Mouse (Mus musculus): Measurements from ENCODE around the gene Serpina12. TPM values are rescaled to one million over a fixed set of nuclear protein-coding genes. Genes with fewer than 3 reads are reported as not detected.

The Serpina12 gene
- polyA plus RNA-seq, 1 experiment from 2014 or later: not detected

DNA sequence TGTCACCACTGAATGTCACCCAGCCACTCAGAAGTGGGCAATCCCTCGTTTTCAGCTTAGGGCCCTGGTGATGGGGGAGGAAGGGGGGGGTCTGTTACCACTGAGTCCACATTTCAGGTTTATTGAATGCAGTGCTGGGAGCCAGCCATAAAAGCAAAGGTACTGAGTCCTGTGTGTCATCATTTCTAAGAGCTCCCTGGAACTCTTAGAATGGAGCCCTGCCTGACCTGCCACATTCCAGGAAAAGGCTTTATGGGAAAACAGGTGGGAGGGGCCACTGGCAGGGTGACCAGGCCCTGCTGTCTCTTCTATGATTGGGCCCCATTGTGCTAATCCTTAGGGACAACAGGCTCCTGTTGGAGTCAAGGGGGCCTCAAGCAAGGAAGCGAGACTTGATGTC, 47.7 kb downstream of the Serpina12 start:
- Histone ChIP-seq H3K4me2 (ENCODE audit: low read depth, low read length) (no peak overlapping the region), H3K27me3 (ENCODE audit: control insufficient read depth, insufficient read depth, low read length) (no peaks in the 10 kb centered on the region), H3K4me1 (ENCODE audit: control insufficient read depth, insufficient read depth, low read length) (no peaks in the 10 kb centered on the region), H3K36me3 (ENCODE audit: control insufficient read depth, insufficient read depth, low read length) (no peaks in the 10 kb centered on the region), H3K9ac (ENCODE audit: low read length) (no peak overlapping the region), H3K4me3 (replicated peaks; ENCODE audit: low read length) (no peak overlapping the region), H3K27ac (ENCODE audit: low read length) (no peak overlapping the region), H3K9me3 (replicated peaks; ENCODE audit: control insufficient read depth, low read length) (no peaks in the 10 kb centered on the region)
- WGBS: 58% methylated on average over 2 of the region's 2 CpGs
- ATAC-seq (ENCODE audit: insufficient read depth, low FRiP score): no peak

DNA sequence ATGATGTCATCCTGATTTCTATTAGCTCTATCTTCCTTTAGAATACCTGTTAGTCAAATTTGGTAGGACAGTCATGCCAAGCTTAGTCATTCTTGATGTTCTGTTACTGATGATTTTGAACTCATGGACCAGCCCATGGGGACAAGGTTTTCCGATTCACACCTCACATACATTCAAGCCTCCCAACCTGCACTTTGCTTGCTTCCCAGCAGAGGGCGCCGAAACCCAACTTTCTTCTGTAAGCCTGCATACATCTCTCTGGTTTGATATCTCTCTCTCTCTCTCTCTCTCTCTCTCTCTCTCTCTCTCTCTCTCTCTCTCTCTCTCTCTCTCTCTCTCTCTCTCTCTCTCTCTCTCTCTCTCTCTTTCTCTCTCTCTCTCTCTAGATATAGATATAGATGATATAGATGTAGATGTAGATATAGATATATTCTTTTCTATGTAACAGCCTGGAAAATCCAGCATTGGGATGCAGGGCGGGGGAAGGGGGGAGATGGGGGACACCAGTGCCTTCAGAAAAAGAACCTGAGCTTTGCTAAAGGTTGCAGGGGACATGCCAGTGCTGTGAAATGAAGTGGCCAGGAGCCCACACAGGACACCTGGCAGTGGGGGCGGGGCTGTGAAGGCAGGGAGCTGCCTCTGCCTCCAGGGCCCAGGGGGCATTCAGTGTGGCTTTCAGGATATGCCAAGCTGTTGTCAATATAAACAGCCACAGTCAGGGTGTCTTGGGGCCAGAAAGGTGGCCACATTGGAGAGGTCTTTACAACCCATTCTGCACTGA, 48.8 kb downstream of the Serpina12 start:
- H3K27me3 ChIP-seq (ENCODE audit: control insufficient read depth, insufficient read depth, low read length): no peaks in the 10 kb centered on the region
- ATAC-seq (ENCODE audit: insufficient read depth, low FRiP score): no peak
- WGBS: 36% methylated on average over 5 of the region's 5 CpGs
- no peak overlapping the region for H3K4me3 ChIP-seq (replicated peaks; ENCODE audit: low read length)
- H3K36me3 ChIP-seq (ENCODE audit: control insufficient read depth, insufficient read depth, low read length): no peaks in the 10 kb centered on the region
- no peak overlapping the region for H3K27ac ChIP-seq (ENCODE audit: low read length)
- no peak overlapping the region for H3K9ac ChIP-seq (ENCODE audit: low read length)
- H3K4me1 ChIP-seq (ENCODE audit: control insufficient read depth, insufficient read depth, low read length): no peaks in the 10 kb centered on the region
- H3K9me3 ChIP-seq (replicated peaks; ENCODE audit: control insufficient read depth, low read length): no peaks in the 10 kb centered on the region
- H3K4me2 ChIP-seq (ENCODE audit: low read depth, low read length): no peak overlapping the region

DNA sequence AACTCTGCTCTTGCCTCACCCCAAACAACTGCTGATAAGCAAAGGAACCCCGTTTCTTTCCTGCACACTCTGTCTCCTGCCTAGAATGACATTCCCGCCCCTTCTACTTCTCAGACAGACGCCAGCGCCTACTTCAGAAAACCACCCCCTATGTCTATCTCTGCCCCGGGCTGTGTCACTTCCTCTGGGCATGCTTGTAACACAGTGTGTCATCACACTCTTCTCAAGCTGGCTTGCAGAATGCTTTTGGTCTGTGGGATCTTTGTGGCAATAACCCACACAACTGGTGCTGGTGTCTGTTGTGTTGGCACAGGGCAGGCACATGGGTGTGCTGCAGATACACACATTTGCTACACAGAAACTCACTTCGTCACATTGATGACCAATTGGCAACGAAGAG, 51.3 kb downstream of the Serpina12 start:
- no peaks in the 10 kb centered on the region for H3K9me3 ChIP-seq (replicated peaks; ENCODE audit: control insufficient read depth, low read length)
- no peaks in the 10 kb centered on the region for H3K4me1 ChIP-seq (ENCODE audit: control insufficient read depth, insufficient read depth, low read length)
- 67% methylated on average over 7 of the region's 7 CpGs for WGBS
- no peaks in the 10 kb centered on the region for H3K36me3 ChIP-seq (ENCODE audit: control insufficient read depth, insufficient read depth, low read length)
- no peak overlapping the region for H3K4me2 ChIP-seq (ENCODE audit: low read depth, low read length)
- H3K27ac ChIP-seq (ENCODE audit: low read length): no peak overlapping the region
- no peak overlapping the region for H3K4me3 ChIP-seq (replicated peaks; ENCODE audit: low read length)
- no peak for ATAC-seq (ENCODE audit: insufficient read depth, low FRiP score)
- H3K9ac ChIP-seq (ENCODE audit: low read length): no peak overlapping the region
- no peaks in the 10 kb centered on the region for H3K27me3 ChIP-seq (ENCODE audit: control insufficient read depth, insufficient read depth, low read length)

DNA sequence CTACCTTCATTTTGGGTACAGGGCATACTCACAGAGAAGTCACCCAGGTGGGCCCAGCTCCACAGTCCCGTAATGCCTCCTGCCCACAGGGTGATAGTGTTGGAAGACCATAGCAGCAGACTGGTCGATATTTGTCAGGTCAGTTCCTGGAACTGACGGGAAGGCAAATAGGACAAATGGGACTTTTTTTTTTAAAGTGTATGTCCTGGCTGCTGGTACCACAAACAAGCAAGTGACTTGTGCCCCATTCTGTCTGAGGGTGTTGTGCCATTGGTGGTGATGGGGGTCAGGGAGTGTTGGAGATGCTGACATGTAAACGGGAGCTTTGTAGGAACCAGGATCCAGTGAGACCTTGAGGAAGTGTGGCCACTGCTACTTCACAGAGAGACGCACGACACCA, 54.4 kb downstream of the Serpina12 start, which contains the start of gene Serpina11:
Serpina11 (minus strand) TSS at position 101 of the 400 bp plus-strand sequence.
- no peak for ATAC-seq (ENCODE audit: insufficient read depth, low FRiP score)
- no peaks in the 10 kb centered on the region for H3K4me1 ChIP-seq (ENCODE audit: control insufficient read depth, insufficient read depth, low read length)
- H3K27me3 ChIP-seq (ENCODE audit: control insufficient read depth, insufficient read depth, low read length): no peaks in the 10 kb centered on the region
- WGBS: 83% methylated on average over 6 of the region's 6 CpGs
- no peak within 1 kb of the TSS for H3K9ac ChIP-seq (ENCODE audit: low read length)
- no peak within 1 kb of the TSS for H3K4me3 ChIP-seq (replicated peaks; ENCODE audit: low read length)
- no peaks in the 10 kb centered on the region for H3K9me3 ChIP-seq (replicated peaks; ENCODE audit: control insufficient read depth, low read length)
- no peaks in the 10 kb centered on the region for H3K36me3 ChIP-seq (ENCODE audit: control insufficient read depth, insufficient read depth, low read length)
- H3K4me2 ChIP-seq (ENCODE audit: low read depth, low read length): no peak within 1 kb of the TSS
- H3K27ac ChIP-seq (ENCODE audit: low read length): no peak within 1 kb of the TSS

DNA sequence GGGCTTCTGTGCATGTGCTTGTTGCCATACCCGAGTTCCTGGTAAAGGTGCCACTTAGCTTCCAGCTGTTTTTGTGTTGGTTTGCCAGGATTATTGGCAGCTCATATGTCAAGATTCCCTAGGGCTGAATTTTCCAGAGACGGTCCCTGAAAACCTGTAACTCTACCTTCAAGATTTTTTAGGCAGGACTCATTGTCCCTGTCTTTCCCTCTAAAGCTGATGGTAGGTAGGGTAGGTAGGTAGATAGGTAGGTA, 54.8 kb downstream of the Serpina12 start:
- Histone ChIP-seq H3K27ac (ENCODE audit: low read length) (no peak overlapping the region), H3K9me3 (replicated peaks; ENCODE audit: control insufficient read depth, low read length) (no peaks in the 10 kb centered on the region), H3K4me2 (ENCODE audit: low read depth, low read length) (no peak overlapping the region), H3K9ac (ENCODE audit: low read length) (no peak overlapping the region), H3K27me3 (ENCODE audit: control insufficient read depth, insufficient read depth, low read length) (no peaks in the 10 kb centered on the region), H3K4me1 (ENCODE audit: control insufficient read depth, insufficient read depth, low read length) (no peaks in the 10 kb centered on the region), H3K4me3 (replicated peaks; ENCODE audit: low read length) (no peak overlapping the region), H3K36me3 (ENCODE audit: control insufficient read depth, insufficient read depth, low read length) (no peaks in the 10 kb centered on the region)
- no peak for ATAC-seq (ENCODE audit: insufficient read depth, low FRiP score)
- 55% methylated on average over 2 of the region's 2 CpGs for WGBS

DNA sequence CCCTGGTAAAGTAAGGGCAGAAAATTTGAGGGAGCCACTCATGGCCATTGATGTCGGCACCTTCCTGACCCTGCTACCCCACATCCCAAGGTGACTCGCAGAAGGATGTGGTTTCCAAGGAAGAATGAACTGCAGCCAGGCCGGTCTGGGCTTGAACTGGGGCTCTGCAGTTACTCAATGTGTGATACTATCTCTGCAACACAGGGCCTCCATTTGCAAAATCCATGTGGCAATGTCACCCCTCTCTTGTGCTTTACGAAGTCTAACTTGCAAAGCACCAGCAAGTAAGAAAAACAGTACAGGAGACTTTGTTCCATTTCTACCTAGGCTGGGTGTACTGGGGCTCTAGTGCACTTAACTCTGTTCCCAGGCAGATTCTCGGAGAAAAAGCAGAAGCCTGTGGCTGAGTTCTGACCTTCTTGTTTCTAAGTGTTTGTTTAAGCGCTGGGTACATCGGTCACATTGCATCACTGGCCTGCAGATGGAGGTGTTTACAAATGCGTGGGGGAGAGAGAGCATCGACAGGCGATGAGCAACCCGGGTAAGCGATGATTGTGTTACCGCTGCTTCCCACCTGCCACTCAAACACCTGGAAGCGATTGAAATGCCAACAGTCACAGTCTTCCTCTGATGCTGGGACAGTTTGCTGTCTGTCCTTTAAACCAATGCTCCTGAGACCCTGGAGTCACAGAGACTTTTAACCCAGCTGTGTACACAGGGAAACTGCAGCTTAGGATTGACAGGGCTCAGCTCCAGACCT, 55.3 kb downstream of the Serpina12 start:
- H3K36me3 ChIP-seq (ENCODE audit: control insufficient read depth, insufficient read depth, low read length): no peaks in the 10 kb centered on the region
- no peak overlapping the region for H3K27ac ChIP-seq (ENCODE audit: low read length)
- WGBS: 29% methylated on average over 14 of the region's 14 CpGs
- ATAC-seq (ENCODE audit: insufficient read depth, low FRiP score): no peak
- no peak overlapping the region for H3K4me3 ChIP-seq (replicated peaks; ENCODE audit: low read length)
- no peak overlapping the region for H3K9ac ChIP-seq (ENCODE audit: low read length)
- no peaks in the 10 kb centered on the region for H3K27me3 ChIP-seq (ENCODE audit: control insufficient read depth, insufficient read depth, low read length)
- H3K9me3 ChIP-seq (replicated peaks; ENCODE audit: control insufficient read depth, low read length): no peaks in the 10 kb centered on the region
- H3K4me2 ChIP-seq (ENCODE audit: low read depth, low read length): no peak overlapping the region
- no peaks in the 10 kb centered on the region for H3K4me1 ChIP-seq (ENCODE audit: control insufficient read depth, insufficient read depth, low read length)

DNA sequence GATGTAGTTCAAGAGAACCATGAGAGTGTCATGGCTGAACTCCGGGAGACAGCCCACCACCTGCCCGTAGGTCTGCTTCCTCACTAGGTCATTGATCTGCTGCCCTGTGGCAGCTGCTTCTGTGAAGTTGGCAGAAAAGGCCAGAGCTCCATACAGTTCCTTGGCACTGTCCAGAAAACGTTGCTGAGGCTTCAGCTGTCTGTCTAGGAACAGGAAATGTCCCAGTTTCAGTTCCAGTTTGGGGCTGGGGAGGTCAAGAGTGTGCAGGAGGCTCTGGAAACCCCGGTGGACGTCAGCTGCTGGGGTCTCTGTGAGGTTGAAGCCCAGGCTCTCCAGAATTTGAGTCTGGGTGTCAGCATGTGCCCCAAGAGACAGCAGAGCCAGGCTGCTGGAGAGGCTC, 58.4 kb downstream of the Serpina12 start:
- Histone ChIP-seq H3K4me3 (replicated peaks; ENCODE audit: low read length) (no peak overlapping the region), H3K9me3 (replicated peaks; ENCODE audit: control insufficient read depth, low read length) (no peaks in the 10 kb centered on the region), H3K4me1 (ENCODE audit: control insufficient read depth, insufficient read depth, low read length) (no peaks in the 10 kb centered on the region), H3K27ac (ENCODE audit: low read length) (no peak overlapping the region), H3K9ac (ENCODE audit: low read length) (no peak overlapping the region), H3K36me3 (ENCODE audit: control insufficient read depth, insufficient read depth, low read length) (no peaks in the 10 kb centered on the region), H3K4me2 (ENCODE audit: low read depth, low read length) (no peak overlapping the region), H3K27me3 (ENCODE audit: control insufficient read depth, insufficient read depth, low read length) (no peaks in the 10 kb centered on the region)
- WGBS: 54% methylated on average over 5 of the region's 5 CpGs
- no peak for ATAC-seq (ENCODE audit: insufficient read depth, low FRiP score)

DNA sequence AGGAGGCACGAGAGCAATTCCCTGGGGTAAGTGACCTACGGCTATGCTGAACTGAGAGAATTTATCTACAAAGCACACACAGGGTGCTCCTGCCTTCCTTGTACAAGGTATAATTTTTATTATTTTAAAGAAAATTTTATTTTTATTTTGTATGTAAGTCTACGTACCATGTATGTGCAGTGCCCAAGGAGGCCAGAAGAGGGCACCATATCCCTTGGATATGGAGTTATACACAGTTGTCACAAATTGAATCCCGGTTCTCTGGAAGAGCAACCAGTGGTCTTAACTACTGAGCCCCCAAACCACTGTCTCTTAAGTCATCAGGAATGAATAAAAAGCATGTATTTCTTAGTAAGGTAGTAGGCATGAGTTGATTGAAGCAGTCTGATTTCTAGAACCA, 59.3 kb downstream of the Serpina12 start:
- ATAC-seq (ENCODE audit: insufficient read depth, low FRiP score): no peak
- Histone ChIP-seq H3K9ac (ENCODE audit: low read length) (no peak overlapping the region), H3K4me1 (ENCODE audit: control insufficient read depth, insufficient read depth, low read length) (no peaks in the 10 kb centered on the region), H3K4me3 (replicated peaks; ENCODE audit: low read length) (no peak overlapping the region), H3K9me3 (replicated peaks; ENCODE audit: control insufficient read depth, low read length) (no peaks in the 10 kb centered on the region), H3K27me3 (ENCODE audit: control insufficient read depth, insufficient read depth, low read length) (no peaks in the 10 kb centered on the region), H3K36me3 (ENCODE audit: control insufficient read depth, insufficient read depth, low read length) (no peaks in the 10 kb centered on the region), H3K4me2 (ENCODE audit: low read depth, low read length) (no peak overlapping the region), H3K27ac (ENCODE audit: low read length) (no peak overlapping the region)
- 63% methylated on average over 4 of the region's 4 CpGs for WGBS

DNA sequence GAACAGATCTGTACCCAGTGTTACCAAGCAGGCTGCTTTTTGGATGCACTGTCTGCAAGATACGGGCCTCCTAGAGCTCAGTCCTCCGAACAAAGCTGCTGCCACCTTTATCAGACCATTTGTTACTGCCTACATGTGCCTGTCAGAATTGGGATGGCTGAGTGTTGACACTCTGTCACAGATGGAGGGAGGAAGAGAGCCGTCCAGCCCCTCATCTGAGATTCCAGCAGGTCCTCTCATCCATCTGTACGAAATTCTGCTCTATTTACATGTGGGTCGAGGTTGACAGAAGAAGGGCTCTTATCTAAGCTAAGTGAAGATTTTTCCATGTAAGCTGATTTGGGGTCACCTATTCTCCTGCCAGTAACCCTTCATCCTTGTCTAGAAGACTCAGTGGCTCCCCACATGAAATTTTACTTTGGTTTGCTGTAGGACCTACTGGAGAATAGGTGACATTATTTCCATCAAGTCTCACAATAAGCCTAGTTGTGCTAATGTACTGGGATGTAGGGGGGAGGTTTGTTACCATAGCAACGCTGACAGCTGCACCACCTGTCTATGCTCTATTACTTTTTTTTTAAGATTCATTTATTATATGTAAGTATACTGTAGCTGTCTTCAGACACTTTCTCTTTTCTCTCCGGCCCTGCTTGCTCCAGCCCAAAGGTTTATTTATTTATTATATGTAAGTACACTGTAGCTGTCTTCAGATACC, 62.4 kb downstream of the Serpina12 start:
- 51% methylated on average over 7 of the region's 7 CpGs for WGBS
- Histone ChIP-seq H3K4me3 (replicated peaks; ENCODE audit: low read length) (no peak overlapping the region), H3K4me2 (ENCODE audit: low read depth, low read length) (no peak overlapping the region), H3K36me3 (ENCODE audit: control insufficient read depth, insufficient read depth, low read length) (no peaks in the 10 kb centered on the region), H3K9me3 (replicated peaks; ENCODE audit: control insufficient read depth, low read length) (no peaks in the 10 kb centered on the region), H3K4me1 (ENCODE audit: control insufficient read depth, insufficient read depth, low read length) (no peaks in the 10 kb centered on the region), H3K27ac (ENCODE audit: low read length) (no peak overlapping the region), H3K9ac (ENCODE audit: low read length) (no peak overlapping the region), H3K27me3 (ENCODE audit: control insufficient read depth, insufficient read depth, low read length) (no peaks in the 10 kb centered on the region)
- no peak for ATAC-seq (ENCODE audit: insufficient read depth, low FRiP score)

All from stomach, embryonic 16.5 days (tissue).